Mouse (Mus musculus): ENCODE data around the gene Klk13. TPM values are rescaled to one million over a fixed set of nuclear protein-coding genes. Genes with fewer than 3 reads are reported as not detected.

Klk13 gene
- total and polyA plus RNA-seq, 3 experiments: not detected

GRCm38 (mm10) chr7:43775311-43776057 lies 63.1 kb downstream of the Klk13 start:
- Histone ChIP-seq H3K4me2 (ENCODE audit: insufficient read depth, low read depth, poor library complexity, severe bottlenecking) (no peak overlapping the region), H3K9me3 (replicated peaks; ENCODE audit: low read length) (no peaks in the 10 kb centered on the region), H3K4me3 (replicated peaks in 1 of 3; ENCODE audit: low read depth in 2 of 3, low read length in 2 of 3, poor library complexity in 1 of 3) (no peak overlapping the region), H3K79me2 (replicated peaks; ENCODE audit: control insufficient read depth, extremely low read depth, insufficient read depth, poor library complexity, severe bottlenecking) (no peaks in the 10 kb centered on the region), H3K36me3 (replicated peaks in 1 of 2; ENCODE audit: control insufficient read depth in 1 of 2, insufficient read depth in 1 of 2, low read length in 1 of 2) (no peaks in the 10 kb centered on the region), H3K27ac (ENCODE audit: insufficient read depth, low read depth) (no peak overlapping the region), H3K4me1 (ENCODE audit: control insufficient read depth in 1 of 2, insufficient read depth in 2 of 2) (no peaks in the 10 kb centered on the region), H3K27me3 (replicated peaks) (peaks cover 88% of the 10 kb centered on the region), H3K9ac (ENCODE audit: insufficient read depth, low read depth) (no peak overlapping the region)
- dilution Hi-C loops (cut with MboI; ENCODE audit: extremely low pct_ligation_motif_present, extremely low pct_unique_long_range_greater_than_20kb, low sequenced_read_pairs) (no loop called here), in situ Hi-C loops (cut with MboI; ENCODE audit: low pct_ligation_motif_present, low pct_unique_long_range_greater_than_20kb, low sequenced_read_pairs) (loop anchor here (25.0 kb wide), 1 partner anchor 288 kb away; the partner anchor contains the start of gene Iglon5)
- no peak for DNase-seq (ENCODE audit: extremely low read depth)
- TF ChIP-seq BHLHE40 (IDR thresholded peaks at IDR 0.05; ENCODE audit: low read depth, low read length): no peak
- TF ChIP-seq TBP (conservative IDR thresholded peaks at IDR 0.05; ENCODE audit: low read depth, low read length): no peak
- no peak for TF ChIP-seq HCFC1 (IDR thresholded peaks at IDR 0.05; ENCODE audit: low read depth, low read length)
- no peak for TF ChIP-seq NRF1 (IDR thresholded peaks at IDR 0.05; ENCODE audit: low read depth, low read length)

- no peaks in the 10 kb centered on the region for H3K79me2 ChIP-seq (replicated peaks; ENCODE audit: control insufficient read depth, extremely low read depth, insufficient read depth, poor library complexity, severe bottlenecking)
- H3K4me3 ChIP-seq (replicated peaks in 1 of 3; ENCODE audit: low read depth in 2 of 3, low read length in 2 of 3, poor library complexity in 1 of 3): no peak overlapping the region
- H3K4me2 ChIP-seq (ENCODE audit: insufficient read depth, low read depth, poor library complexity, severe bottlenecking): no peak overlapping the region
- no peak overlapping the region for H3K9ac ChIP-seq (ENCODE audit: insufficient read depth, low read depth)
- no peaks in the 10 kb centered on the region for H3K36me3 ChIP-seq (replicated peaks in 1 of 2; ENCODE audit: control insufficient read depth in 1 of 2, insufficient read depth in 1 of 2, low read length in 1 of 2)
- H3K27me3 ChIP-seq (replicated peaks): peaks cover 90% of the 10 kb centered on the region
- H3K27ac ChIP-seq (ENCODE audit: insufficient read depth, low read depth): no peak overlapping the region
- in situ Hi-C loops (cut with MboI; ENCODE audit: low pct_ligation_motif_present, low pct_unique_long_range_greater_than_20kb, low sequenced_read_pairs): loop anchor here (25.0 kb wide), 1 partner anchor 289 kb away; the partner anchor contains the start of gene Iglon5
- no peak for TF ChIP-seq SMC3 (IDR thresholded peaks at IDR 0.05; ENCODE audit: low read depth, low read length)
- TF ChIP-seq BHLHE40 (IDR thresholded peaks at IDR 0.05; ENCODE audit: low read depth, low read length): no peak
- no peak for TF ChIP-seq GABPA (IDR thresholded peaks at IDR 0.05; ENCODE audit: insufficient replicate concordance, low read depth, low read length)
- no peak for TF ChIP-seq JUN (IDR thresholded peaks at IDR 0.05; ENCODE audit: insufficient read depth, low read depth, low read length)
- TF ChIP-seq MAFK (IDR thresholded peaks at IDR 0.05; ENCODE audit: insufficient replicate concordance, low read length): no peak
- TF ChIP-seq MEF2A (IDR thresholded peaks at IDR 0.05; ENCODE audit: borderline replicate concordance, low read depth, low read length): no peak
- no peak for TF ChIP-seq NELFE (IDR thresholded peaks at IDR 0.05; ENCODE audit: low read depth, low read length)
- no peak for TF ChIP-seq MAX (IDR thresholded peaks at IDR 0.05; ENCODE audit: low read length)
- no peak for TF ChIP-seq ETS1 (conservative IDR thresholded peaks at IDR 0.05; ENCODE audit: low read depth, low read length)
- TF ChIP-seq JUND (conservative IDR thresholded peaks at IDR 0.05; ENCODE audit: low read depth, low read length): no peak
- no peak for TF ChIP-seq IRF4 (IDR thresholded peaks at IDR 0.05; ENCODE audit: low read depth, low read length)
- no peak for TF ChIP-seq USF2 (conservative IDR thresholded peaks at IDR 0.05; ENCODE audit: low read depth, low read length)
- TF ChIP-seq UBTF (IDR thresholded peaks at IDR 0.05; ENCODE audit: low read depth, low read length): no peak
- no peak for TF ChIP-seq CTCF (conservative IDR thresholded peaks at IDR 0.05 in 1 of 2, IDR thresholded peaks at IDR 0.05 in 1 of 2; ENCODE audit: low read depth in 2 of 2, low read length in 2 of 2)
- TF ChIP-seq CHD1 (IDR thresholded peaks at IDR 0.05; ENCODE audit: low read depth, low read length): no peak
- no peak for TF ChIP-seq TBP (conservative IDR thresholded peaks at IDR 0.05; ENCODE audit: low read depth, low read length)
- no peaks in the 10 kb centered on the region for H3K4me1 ChIP-seq (ENCODE audit: control insufficient read depth in 1 of 2, insufficient read depth in 2 of 2)
- no peak for DNase-seq (ENCODE audit: extremely low read depth)
- dilution Hi-C loops (cut with MboI; ENCODE audit: extremely low pct_ligation_motif_present, extremely low pct_unique_long_range_greater_than_20kb, low sequenced_read_pairs): no loop called here
- no peaks in the 10 kb centered on the region for H3K9me3 ChIP-seq (replicated peaks; ENCODE audit: low read length)
Observed at GRCm38 (mm10) chr7:43776506-43776905, 64.1 kb downstream of the Klk13 start.

Other genes with a start within 250 kb of the Klk13 start
Only the 20 nearest of the 22 such genes appear.
- gene Iglon5, start 222.5 kb upstream of the Klk13 start, total RNA-seq (2012; rRNA removed): not detected in 2 replicates
- gene Iglon5, start 222.5 kb upstream of the Klk13 start, total RNA-seq (2014; rRNA removed): not detected in 2 replicates
- not detected in 2 replicates for gene Iglon5, start 222.5 kb upstream of the Klk13 start, polyA plus RNA-seq (2012; ENCODE audit: insufficient read length, low read depth)
- not detected in 2 replicates for gene 4931406B18Rik, start 206.6 kb upstream of the Klk13 start, total RNA-seq (2012; rRNA removed)
- gene 4931406B18Rik, start 206.6 kb upstream of the Klk13 start, total RNA-seq (2014; rRNA removed): not detected in 2 replicates
- not detected in 2 replicates for gene 4931406B18Rik, start 206.6 kb upstream of the Klk13 start, polyA plus RNA-seq (2012; ENCODE audit: insufficient read length, low read depth)
- gene Cd33, start 168.1 kb upstream of the Klk13 start, total RNA-seq (2012; rRNA removed): 0.08 TPM in 1 of 2 replicates, not detected in the other
- gene Cd33, start 168.1 kb upstream of the Klk13 start, total RNA-seq (2014; rRNA removed): 0.09 and 0.43 TPM in 2 replicates
- gene Cd33, start 168.1 kb upstream of the Klk13 start, polyA plus RNA-seq (2012; ENCODE audit: insufficient read length, low read depth): 0.33 and 0.40 TPM in 2 replicates
- gene Zfp658, start 150.3 kb upstream of the Klk13 start, total RNA-seq (2012; rRNA removed): 2.5 and 2.9 TPM in 2 replicates
- 3.3 and 3.4 TPM in 2 replicates for gene Zfp658, start 150.3 kb upstream of the Klk13 start, total RNA-seq (2014; rRNA removed)
- gene Zfp658, start 150.3 kb upstream of the Klk13 start, polyA plus RNA-seq (2012; ENCODE audit: insufficient read length, low read depth): 2.0 and 2.3 TPM in 2 replicates
- gene Zfp719, start 133.0 kb upstream of the Klk13 start, total RNA-seq (2012; rRNA removed): 5.8 and 6.6 TPM in 2 replicates
- gene Zfp719, start 133.0 kb upstream of the Klk13 start, total RNA-seq (2014; rRNA removed): 8.6 and 9.8 TPM in 2 replicates
- gene Zfp719, start 133.0 kb upstream of the Klk13 start, polyA plus RNA-seq (2012; ENCODE audit: insufficient read length, low read depth): 3.5 and 5.8 TPM in 2 replicates
- gene Zfp819, start 105.4 kb upstream of the Klk13 start, total RNA-seq (2012; rRNA removed): not detected in 2 replicates
- not detected in 2 replicates for gene Zfp819, start 105.4 kb upstream of the Klk13 start, total RNA-seq (2014; rRNA removed)
- not detected in 2 replicates for gene Zfp819, start 105.4 kb upstream of the Klk13 start, polyA plus RNA-seq (2012; ENCODE audit: insufficient read length, low read depth)
- not detected in 2 replicates for gene Ceacam18, start 77.9 kb upstream of the Klk13 start, total RNA-seq (2012; rRNA removed)
- gene Ceacam18, start 77.9 kb upstream of the Klk13 start, total RNA-seq (2014; rRNA removed): not detected in 2 replicates
- not detected in 2 replicates for gene Ceacam18, start 77.9 kb upstream of the Klk13 start, polyA plus RNA-seq (2012; ENCODE audit: insufficient read length, low read depth)
- not detected in 2 replicates for gene Siglece, start 52.4 kb upstream of the Klk13 start, total RNA-seq (2012; rRNA removed)
- gene Siglece, start 52.4 kb upstream of the Klk13 start, total RNA-seq (2014; rRNA removed): 0.14 TPM in 1 of 2 replicates, not detected in the other
- 0.14 and 0.23 TPM in 2 replicates for gene Siglece, start 52.4 kb upstream of the Klk13 start, polyA plus RNA-seq (2012; ENCODE audit: insufficient read length, low read depth)
- gene Ctu1, start 40.6 kb upstream of the Klk13 start, total RNA-seq (2012; rRNA removed): 6.9 and 7.8 TPM in 2 replicates
- gene Ctu1, start 40.6 kb upstream of the Klk13 start, total RNA-seq (2014; rRNA removed): 7.2 TPM in 2 replicates
- gene Ctu1, start 40.6 kb upstream of the Klk13 start, polyA plus RNA-seq (2012; ENCODE audit: insufficient read length, low read depth): 5.3 and 5.5 TPM in 2 replicates
- gene Klk14, start 22.1 kb upstream of the Klk13 start, total RNA-seq (2012; rRNA removed): not detected in 2 replicates
- gene Klk14, start 22.1 kb upstream of the Klk13 start, total RNA-seq (2014; rRNA removed): not detected in 2 replicates
- not detected in 2 replicates for gene Klk14, start 22.1 kb upstream of the Klk13 start, polyA plus RNA-seq (2012; ENCODE audit: insufficient read length, low read depth)
- not detected in 2 replicates for gene Klk12, start 56.3 kb downstream of the Klk13 start, total RNA-seq (2012; rRNA removed)
- not detected in 2 replicates for gene Klk12, start 56.3 kb downstream of the Klk13 start, total RNA-seq (2014; rRNA removed)
- gene Klk12, start 56.3 kb downstream of the Klk13 start, polyA plus RNA-seq (2012; ENCODE audit: insufficient read length, low read depth): not detected in 2 replicates
- not detected in 2 replicates for gene Klk11, start 62.0 kb downstream of the Klk13 start, total RNA-seq (2012; rRNA removed)
- not detected in 2 replicates for gene Klk11, start 62.0 kb downstream of the Klk13 start, total RNA-seq (2014; rRNA removed)
- gene Klk11, start 62.0 kb downstream of the Klk13 start, polyA plus RNA-seq (2012; ENCODE audit: insufficient read length, low read depth): not detected in 2 replicates
- gene Klk10, start 68.5 kb downstream of the Klk13 start, total RNA-seq (2012; rRNA removed): not detected in 2 replicates
- not detected in 2 replicates for gene Klk10, start 68.5 kb downstream of the Klk13 start, total RNA-seq (2014; rRNA removed)
- gene Klk10, start 68.5 kb downstream of the Klk13 start, polyA plus RNA-seq (2012; ENCODE audit: insufficient read length, low read depth): not detected in 2 replicates
- 0.08 TPM in 1 of 2 replicates, not detected in the other for gene Klk9, start 79.3 kb downstream of the Klk13 start, total RNA-seq (2012; rRNA removed)
- gene Klk9, start 79.3 kb downstream of the Klk13 start, total RNA-seq (2014; rRNA removed): not detected in 2 replicates
- not detected in 2 replicates for gene Klk9, start 79.3 kb downstream of the Klk13 start, polyA plus RNA-seq (2012; ENCODE audit: insufficient read length, low read depth)
- gene Klk8, start 85.0 kb downstream of the Klk13 start, total RNA-seq (2012; rRNA removed): 43.5 and 51.2 TPM in 2 replicates
- gene Klk8, start 85.0 kb downstream of the Klk13 start, total RNA-seq (2014; rRNA removed): 2.3 and 5.5 TPM in 2 replicates
- 5.0 and 5.3 TPM in 2 replicates for gene Klk8, start 85.0 kb downstream of the Klk13 start, polyA plus RNA-seq (2012; ENCODE audit: insufficient read length, low read depth)
- not detected in 2 replicates for gene Klk7, start 98.7 kb downstream of the Klk13 start, total RNA-seq (2012; rRNA removed)
- not detected in 2 replicates for gene Klk7, start 98.7 kb downstream of the Klk13 start, total RNA-seq (2014; rRNA removed)
- not detected in 2 replicates for gene Klk7, start 98.7 kb downstream of the Klk13 start, polyA plus RNA-seq (2012; ENCODE audit: insufficient read length, low read depth)
- gene Klk6, start 111.9 kb downstream of the Klk13 start, total RNA-seq (2012; rRNA removed): not detected in 2 replicates
- not detected in 2 replicates for gene Klk6, start 111.9 kb downstream of the Klk13 start, total RNA-seq (2014; rRNA removed)
- not detected in 2 replicates for gene Klk6, start 111.9 kb downstream of the Klk13 start, polyA plus RNA-seq (2012; ENCODE audit: insufficient read length, low read depth)
- gene Klk5, start 129.4 kb downstream of the Klk13 start, total RNA-seq (2012; rRNA removed): not detected in 2 replicates
- gene Klk5, start 129.4 kb downstream of the Klk13 start, total RNA-seq (2014; rRNA removed): not detected in 2 replicates
- gene Klk5, start 129.4 kb downstream of the Klk13 start, polyA plus RNA-seq (2012; ENCODE audit: insufficient read length, low read depth): not detected in 2 replicates
- gene Klk4, start 168.6 kb downstream of the Klk13 start, total RNA-seq (2012; rRNA removed): not detected in 2 replicates
- gene Klk4, start 168.6 kb downstream of the Klk13 start, total RNA-seq (2014; rRNA removed): not detected in 2 replicates
- 0.26 TPM in 1 of 2 replicates, not detected in the other for gene Klk4, start 168.6 kb downstream of the Klk13 start, polyA plus RNA-seq (2012; ENCODE audit: insufficient read length, low read depth)
- not detected in 2 replicates for gene Klk15, start 221.2 kb downstream of the Klk13 start, total RNA-seq (2012; rRNA removed)
- gene Klk15, start 221.2 kb downstream of the Klk13 start, total RNA-seq (2014; rRNA removed): not detected in 2 replicates
- not detected in 2 replicates for gene Klk15, start 221.2 kb downstream of the Klk13 start, polyA plus RNA-seq (2012; ENCODE audit: insufficient read length, low read depth)